Mouse (Mus musculus): ENCODE measurements around the gene Nectin1. TPM values are rescaled to one million over a fixed set of nuclear protein-coding genes. Genes with fewer than 3 reads are reported as not detected.

The Nectin1 gene
- total RNA-seq, 1 experiment from 2014 or later = 0.50 TPM

GRCm38 (mm10) chr9:43754768-43755197, 11.0 kb downstream of the Nectin1 start:
- ATAC-seq (replicated peaks in 1 of 2; ENCODE audit: insufficient read depth in 1 of 2, low FRiP score in 2 of 2, low TSS enrichment in 1 of 2, low read depth in 1 of 2, poor library complexity in 2 of 2, severe bottlenecking in 2 of 2) = no peak

GRCm38 (mm10) chr9:43755464-43755863, 11.7 kb downstream of the Nectin1 start:
- peak; percentile 41 to 67; a peak in 2 of 4 replicates for ATAC-seq (replicated peaks in 1 of 2; ENCODE audit: insufficient read depth in 1 of 2, low FRiP score in 2 of 2, low TSS enrichment in 1 of 2, low read depth in 1 of 2, poor library complexity in 2 of 2, severe bottlenecking in 2 of 2)

GRCm38 (mm10) chr9:43755928-43756327, 12.1 kb downstream of the Nectin1 start:
- no peak for ATAC-seq (replicated peaks in 1 of 2; ENCODE audit: insufficient read depth in 1 of 2, low FRiP score in 2 of 2, low TSS enrichment in 1 of 2, low read depth in 1 of 2, poor library complexity in 2 of 2, severe bottlenecking in 2 of 2)

- ATAC-seq (replicated peaks in 1 of 2; ENCODE audit: insufficient read depth in 1 of 2, low FRiP score in 2 of 2, low TSS enrichment in 1 of 2, low read depth in 1 of 2, poor library complexity in 2 of 2, severe bottlenecking in 2 of 2) = no peak
These were observed 13.4 kb downstream of the Nectin1 start for GRCm38 (mm10) chr9:43757225-43757624.

GRCm38 (mm10) chr9:43757972-43758965, 14.5 kb downstream of the Nectin1 start:
- ATAC-seq (replicated peaks in 1 of 2; ENCODE audit: insufficient read depth in 1 of 2, low FRiP score in 2 of 2, low TSS enrichment in 1 of 2, low read depth in 1 of 2, poor library complexity in 2 of 2, severe bottlenecking in 2 of 2) = no peak

- no peak for ATAC-seq (replicated peaks in 1 of 2; ENCODE audit: insufficient read depth in 1 of 2, low FRiP score in 2 of 2, low TSS enrichment in 1 of 2, low read depth in 1 of 2, poor library complexity in 2 of 2, severe bottlenecking in 2 of 2)
These were observed 16.3 kb downstream of the Nectin1 start for GRCm38 (mm10) chr9:43760078-43760477.

GRCm38 (mm10) chr9:43761181-43761820, 17.5 kb downstream of the Nectin1 start:
- no peak for ATAC-seq (replicated peaks in 1 of 2; ENCODE audit: insufficient read depth in 1 of 2, low FRiP score in 2 of 2, low TSS enrichment in 1 of 2, low read depth in 1 of 2, poor library complexity in 2 of 2, severe bottlenecking in 2 of 2)

GRCm38 (mm10) chr9:43761941-43762340, 18.2 kb downstream of the Nectin1 start:
- ATAC-seq (replicated peaks in 1 of 2; ENCODE audit: insufficient read depth in 1 of 2, low FRiP score in 2 of 2, low TSS enrichment in 1 of 2, low read depth in 1 of 2, poor library complexity in 2 of 2, severe bottlenecking in 2 of 2) = no peak

GRCm38 (mm10) chr9:43765419-43766179, 21.8 kb downstream of the Nectin1 start:
- no peak for ATAC-seq (replicated peaks in 1 of 2; ENCODE audit: insufficient read depth in 1 of 2, low FRiP score in 2 of 2, low TSS enrichment in 1 of 2, low read depth in 1 of 2, poor library complexity in 2 of 2, severe bottlenecking in 2 of 2)

GRCm38 (mm10) chr9:43768779-43769178, 25.0 kb downstream of the Nectin1 start:
- no peak for ATAC-seq (replicated peaks in 1 of 2; ENCODE audit: insufficient read depth in 1 of 2, low FRiP score in 2 of 2, low TSS enrichment in 1 of 2, low read depth in 1 of 2, poor library complexity in 2 of 2, severe bottlenecking in 2 of 2)

GRCm38 (mm10) chr9:43769228-43769627, 25.4 kb downstream of the Nectin1 start:
- no peak for ATAC-seq (replicated peaks in 1 of 2; ENCODE audit: insufficient read depth in 1 of 2, low FRiP score in 2 of 2, low TSS enrichment in 1 of 2, low read depth in 1 of 2, poor library complexity in 2 of 2, severe bottlenecking in 2 of 2)

- ATAC-seq (replicated peaks in 1 of 2; ENCODE audit: insufficient read depth in 1 of 2, low FRiP score in 2 of 2, low TSS enrichment in 1 of 2, low read depth in 1 of 2, poor library complexity in 2 of 2, severe bottlenecking in 2 of 2) = no peak
These were observed 26.2 kb downstream of the Nectin1 start for GRCm38 (mm10) chr9:43769940-43770339.

GRCm38 (mm10) chr9:43771041-43771440, 27.3 kb downstream of the Nectin1 start:
- ATAC-seq (replicated peaks in 1 of 2; ENCODE audit: insufficient read depth in 1 of 2, low FRiP score in 2 of 2, low TSS enrichment in 1 of 2, low read depth in 1 of 2, poor library complexity in 2 of 2, severe bottlenecking in 2 of 2) = no peak

GRCm38 (mm10) chr9:43772460-43772859, 28.7 kb downstream of the Nectin1 start:
- no peak for ATAC-seq (replicated peaks in 1 of 2; ENCODE audit: insufficient read depth in 1 of 2, low FRiP score in 2 of 2, low TSS enrichment in 1 of 2, low read depth in 1 of 2, poor library complexity in 2 of 2, severe bottlenecking in 2 of 2)

GRCm38 (mm10) chr9:43773521-43773920, 29.7 kb downstream of the Nectin1 start:
- ATAC-seq (replicated peaks in 1 of 2; ENCODE audit: insufficient read depth in 1 of 2, low FRiP score in 2 of 2, low TSS enrichment in 1 of 2, low read depth in 1 of 2, poor library complexity in 2 of 2, severe bottlenecking in 2 of 2) = no peak

GRCm38 (mm10) chr9:43774427-43774826, 30.6 kb downstream of the Nectin1 start:
- no peak for ATAC-seq (replicated peaks in 1 of 2; ENCODE audit: insufficient read depth in 1 of 2, low FRiP score in 2 of 2, low TSS enrichment in 1 of 2, low read depth in 1 of 2, poor library complexity in 2 of 2, severe bottlenecking in 2 of 2)

- ATAC-seq (replicated peaks in 1 of 2; ENCODE audit: insufficient read depth in 1 of 2, low FRiP score in 2 of 2, low TSS enrichment in 1 of 2, low read depth in 1 of 2, poor library complexity in 2 of 2, severe bottlenecking in 2 of 2) = no peak
These were observed 32.4 kb downstream of the Nectin1 start for GRCm38 (mm10) chr9:43776231-43776630.

All from hematopoietic stem cell, adult 5-6 weeks (primary cell).